Mouse (Mus musculus) ES-Bruce4 (cell line): ENCODE results near the gene Prkg1.
A peak's percentile ranks its signal among the peaks of the same experiment; 100 is the strongest.

ENCODE experiments used
- CTCF ChIP-seq: IDR thresholded peaks from one replicate; pipeline ENCODE4 v1.8.1; 2011; ENCODE audit warnings: low read depth, low read length
- EP300 ChIP-seq: IDR thresholded peaks from 2 replicates; pipeline ENCODE4 v1.6.1; 2011; ENCODE audit warnings: low read depth, low read length; ENCODE audit not compliant: insufficient read depth
- POLR2A ChIP-seq: IDR thresholded peaks from one replicate; pipeline ENCODE4 v1.8.1; 2011; ENCODE audit warnings: low read length; ENCODE audit not compliant: insufficient read depth

GRCm38 (mm10) chr19:31104764-31105163 lies 660.1 kb downstream of the Prkg1 start:
- TF ChIP-seq POLR2A (no peak), CTCF (no peak), EP300 (peak; percentile 50; the same call in 1 of the 2 replicates)
